Mouse (Mus musculus): ENCODE results near the gene Gadd45b. TPM values are rescaled to one million over a fixed set of nuclear protein-coding genes. Genes with fewer than 3 reads are reported as not detected.

The Gadd45b gene
- polyA plus RNA-seq, 1 experiment from 2014 or later: 33.6 TPM

GRCm38 (mm10) chr10:80897861-80898510 is 31.9 kb upstream of the Gadd45b start:
- H3K4me2 ChIP-seq (ENCODE audit: low read depth, low read length): peak overlapping the region; percentile 38
- ATAC-seq (replicated peaks; ENCODE audit: extremely low read depth, insufficient read depth, low FRiP score): no peak
- H3K36me3 ChIP-seq (ENCODE audit: control insufficient read depth, insufficient read depth): peaks cover 8% of the 10 kb centered on the region
- H3K27me3 ChIP-seq (ENCODE audit: control insufficient read depth, insufficient read depth, low read length): no peaks in the 10 kb centered on the region
- peaks cover 10% of the 10 kb centered on the region for H3K4me1 ChIP-seq (ENCODE audit: control insufficient read depth, insufficient read depth, low read length)
- H3K9ac ChIP-seq (ENCODE audit: low read length): peak overlapping the region; percentile 31; the same call in 1 of the 2 replicates
- no peak overlapping the region for H3K4me3 ChIP-seq (ENCODE audit: low read length)
- H3K27ac ChIP-seq (ENCODE audit: low read length): no peak overlapping the region
- 28% methylated on average over 41 of the region's 41 CpGs for whole genome bisulfite sequencing
- no peaks in the 10 kb centered on the region for H3K9me3 ChIP-seq (replicated peaks; ENCODE audit: control insufficient read depth, low read length)

- no peak overlapping the region for H3K9ac ChIP-seq (ENCODE audit: low read length)
- no peak overlapping the region for H3K4me3 ChIP-seq (ENCODE audit: low read length)
- 87% methylated on average over 8 of the region's 8 CpGs for WGBS
- peaks cover 10% of the 10 kb centered on the region for H3K4me1 ChIP-seq (ENCODE audit: control insufficient read depth, insufficient read depth, low read length)
- H3K4me2 ChIP-seq (ENCODE audit: low read depth, low read length): no peak overlapping the region
- no peak overlapping the region for H3K27ac ChIP-seq (ENCODE audit: low read length)
- no peaks in the 10 kb centered on the region for H3K9me3 ChIP-seq (replicated peaks; ENCODE audit: control insufficient read depth, low read length)
- no peaks in the 10 kb centered on the region for H3K27me3 ChIP-seq (ENCODE audit: control insufficient read depth, insufficient read depth, low read length)
- peaks cover 18% of the 10 kb centered on the region for H3K36me3 ChIP-seq (ENCODE audit: control insufficient read depth, insufficient read depth)
- ATAC-seq (replicated peaks; ENCODE audit: extremely low read depth, insufficient read depth, low FRiP score): no peak
Observed at GRCm38 (mm10) chr10:80899074-80899473, 30.8 kb upstream of the Gadd45b start.

DNA sequence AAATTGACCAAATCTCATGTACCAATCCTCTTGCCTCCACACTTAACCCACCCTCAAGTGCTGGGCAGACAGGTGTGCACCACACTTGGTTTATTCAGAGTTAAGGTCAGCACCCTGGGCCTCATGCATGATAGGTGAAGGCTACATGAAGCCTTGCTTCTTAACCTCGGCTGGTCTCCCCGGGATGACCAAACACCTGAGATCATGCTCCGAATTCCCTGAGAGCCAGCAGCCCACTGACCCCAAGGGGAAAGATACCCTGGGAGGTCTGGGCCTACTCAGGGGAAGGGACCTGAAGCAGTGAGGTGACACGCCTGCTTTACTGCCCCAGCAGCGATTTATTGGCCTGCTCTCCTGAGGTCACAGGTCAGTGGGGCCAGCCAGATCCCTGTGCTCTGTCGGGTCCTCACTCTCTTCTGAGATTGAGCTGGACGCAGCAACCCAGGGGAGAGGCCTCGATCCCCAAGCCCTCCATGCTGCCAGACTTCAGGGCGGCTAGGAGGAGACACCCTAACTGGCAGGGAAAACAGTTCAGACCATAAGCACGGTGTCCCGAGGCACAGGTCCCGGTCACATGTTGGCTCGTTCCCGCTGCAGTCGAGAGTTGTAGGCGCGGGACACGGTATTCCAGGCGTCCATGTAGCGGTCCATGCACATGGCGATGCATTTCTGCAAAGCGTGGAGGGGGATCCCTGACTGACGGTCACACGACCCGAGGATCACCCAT is 30.1 kb upstream of the Gadd45b start:
- Histone ChIP-seq H3K4me1 (ENCODE audit: control insufficient read depth, insufficient read depth, low read length) (peaks cover 10% of the 10 kb centered on the region), H3K27ac (ENCODE audit: low read length) (peak overlapping the region; percentile 84; the same call in 1 of the 2 replicates), H3K4me2 (ENCODE audit: low read depth, low read length) (peak overlapping the region; percentile 95), H3K9me3 (replicated peaks; ENCODE audit: control insufficient read depth, low read length) (no peaks in the 10 kb centered on the region), H3K4me3 (ENCODE audit: low read length) (peak overlapping the region; percentile 98), H3K9ac (ENCODE audit: low read length) (peak overlapping the region; percentile 93), H3K36me3 (ENCODE audit: control insufficient read depth, insufficient read depth) (peaks cover 23% of the 10 kb centered on the region), H3K27me3 (ENCODE audit: control insufficient read depth, insufficient read depth, low read length) (no peaks in the 10 kb centered on the region)
- ATAC-seq (replicated peaks; ENCODE audit: extremely low read depth, insufficient read depth, low FRiP score): no peak
- WGBS: 16% methylated on average over 25 of the region's 25 CpGs

GRCm38 (mm10) chr10:80900318-80901247 is 29.3 kb upstream of the Gadd45b start, which contains the start of gene Timm13:
Timm13 (minus strand) TSS chr10:80900969.
- Histone ChIP-seq H3K4me3 (ENCODE audit: low read length) (peak within 1 kb of the TSS; percentile 98), H3K9me3 (replicated peaks; ENCODE audit: control insufficient read depth, low read length) (no peaks in the 10 kb centered on the region), H3K9ac (ENCODE audit: low read length) (peak within 1 kb of the TSS; percentile 93), H3K27ac (ENCODE audit: low read length) (peak within 1 kb of the TSS; percentile 84), H3K27me3 (ENCODE audit: control insufficient read depth, insufficient read depth, low read length) (no peaks in the 10 kb centered on the region), H3K4me2 (ENCODE audit: low read depth, low read length) (peak within 1 kb of the TSS; percentile 95), H3K4me1 (ENCODE audit: control insufficient read depth, insufficient read depth, low read length) (peaks cover 10% of the 10 kb centered on the region), H3K36me3 (ENCODE audit: control insufficient read depth, insufficient read depth) (peaks cover 27% of the 10 kb centered on the region)
- WGBS: under 1% methylated on average over 72 of the region's 72 CpGs
- peak; percentile 97 for ATAC-seq (replicated peaks; ENCODE audit: extremely low read depth, insufficient read depth, low FRiP score)

GRCm38 (mm10) chr10:80901409-80902272 is 28.2 kb upstream of the Gadd45b start:
- peak overlapping the region; percentile 30 for H3K4me3 ChIP-seq (ENCODE audit: low read length)
- peaks cover 10% of the 10 kb centered on the region for H3K4me1 ChIP-seq (ENCODE audit: control insufficient read depth, insufficient read depth, low read length)

DNA sequence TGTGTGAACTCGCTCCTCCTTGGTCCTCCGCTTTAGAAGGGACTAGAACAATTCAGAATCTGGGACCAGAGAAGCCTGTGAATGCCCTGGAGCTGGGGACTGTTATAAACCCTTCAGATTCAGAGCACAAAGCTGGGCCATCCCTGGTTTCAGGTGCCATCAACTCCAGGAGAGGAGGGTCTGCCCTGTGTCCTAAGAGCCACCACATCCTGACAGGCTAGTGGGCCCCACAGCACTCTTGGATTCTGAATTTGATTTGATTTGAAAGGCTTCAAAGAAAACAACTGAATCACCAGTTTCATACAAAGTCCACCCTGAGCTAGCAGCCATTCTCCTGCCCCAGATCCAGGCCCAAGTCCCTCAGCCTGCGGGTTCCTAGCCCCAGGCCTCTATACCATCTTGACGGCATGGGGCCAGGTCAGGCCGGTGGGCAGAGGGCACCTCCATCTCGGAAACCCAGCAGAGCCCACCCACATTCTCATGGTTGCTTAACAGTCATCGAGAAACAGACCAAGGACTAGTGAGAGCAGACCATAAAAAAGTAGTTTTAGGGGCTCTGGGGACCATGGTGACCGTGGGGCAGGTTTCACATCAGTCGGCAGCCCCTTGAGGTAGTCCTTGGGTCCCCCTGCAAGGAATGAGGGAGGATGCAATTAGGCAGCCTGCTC is 27.5 kb upstream of the Gadd45b start:
- H3K36me3 ChIP-seq (ENCODE audit: control insufficient read depth, insufficient read depth): peaks cover 35% of the 10 kb centered on the region
- H3K9me3 ChIP-seq (replicated peaks; ENCODE audit: control insufficient read depth, low read length): no peaks in the 10 kb centered on the region
- no peak overlapping the region for H3K4me3 ChIP-seq (ENCODE audit: low read length)
- no peak overlapping the region for H3K4me2 ChIP-seq (ENCODE audit: low read depth, low read length)
- ATAC-seq (replicated peaks; ENCODE audit: extremely low read depth, insufficient read depth, low FRiP score): no peak
- H3K9ac ChIP-seq (ENCODE audit: low read length): no peak overlapping the region
- H3K4me1 ChIP-seq (ENCODE audit: control insufficient read depth, insufficient read depth, low read length): peaks cover 10% of the 10 kb centered on the region
- WGBS: 96% methylated on average over 9 of the region's 9 CpGs
- no peak overlapping the region for H3K27ac ChIP-seq (ENCODE audit: low read length)
- no peaks in the 10 kb centered on the region for H3K27me3 ChIP-seq (ENCODE audit: control insufficient read depth, insufficient read depth, low read length)

More at GRCm38 (mm10) chr10:80901409-80902272, 28.2 kb upstream of the Gadd45b start:
- Histone ChIP-seq H3K36me3 (ENCODE audit: control insufficient read depth, insufficient read depth) (peaks cover 31% of the 10 kb centered on the region), H3K9ac (ENCODE audit: low read length) (peak overlapping the region; percentile 50; the same call in 1 of the 2 replicates), H3K27ac (ENCODE audit: low read length) (peak overlapping the region; percentile 74), H3K9me3 (replicated peaks; ENCODE audit: control insufficient read depth, low read length) (no peaks in the 10 kb centered on the region), H3K27me3 (ENCODE audit: control insufficient read depth, insufficient read depth, low read length) (no peaks in the 10 kb centered on the region), H3K4me2 (ENCODE audit: low read depth, low read length) (peak overlapping the region; percentile 60)
- WGBS: 88% methylated on average over 19 of the region's 19 CpGs
- ATAC-seq (replicated peaks; ENCODE audit: extremely low read depth, insufficient read depth, low FRiP score): no peak

GRCm38 (mm10) chr10:80903282-80903681 is 26.6 kb upstream of the Gadd45b start:
- Histone ChIP-seq H3K27ac (ENCODE audit: low read length) (no peak overlapping the region), H3K4me1 (ENCODE audit: control insufficient read depth, insufficient read depth, low read length) (peaks cover 10% of the 10 kb centered on the region), H3K9me3 (replicated peaks; ENCODE audit: control insufficient read depth, low read length) (no peaks in the 10 kb centered on the region), H3K4me2 (ENCODE audit: low read depth, low read length) (no peak overlapping the region), H3K4me3 (ENCODE audit: low read length) (no peak overlapping the region), H3K36me3 (ENCODE audit: control insufficient read depth, insufficient read depth) (peaks cover 40% of the 10 kb centered on the region), H3K9ac (ENCODE audit: low read length) (no peak overlapping the region), H3K27me3 (ENCODE audit: control insufficient read depth, insufficient read depth, low read length) (no peaks in the 10 kb centered on the region)
- WGBS: 91% methylated on average over 10 of the region's 10 CpGs
- ATAC-seq (replicated peaks; ENCODE audit: extremely low read depth, insufficient read depth, low FRiP score): no peak
